Mouse (Mus musculus) hindbrain, embryonic 16.5 days (tissue): ENCODE measurements at regions not wholly inside any gene's neighbourhood (a gene's known extent, or its start where the extent isn't known, plus 50 kb on each side); places are given as distances from the start of the nearest gene placed in this dataset. TPM values are rescaled to one million over a fixed set of nuclear protein-coding genes. Genes with fewer than 3 reads are reported as not detected.

Source experiments
- microRNA-seq: library from miRNA; unstranded; fragments of <30 nt; microRNA quantifications from one replicate; pipeline ENCODE4, GENCODE M21; 2017

Small RNAs in the stretch of these regions (microRNA-seq; reads per million reads assigned to microRNA genes)
- not detected for gene Gm23681
